Mouse (Mus musculus) left cerebral cortex, adult 2 months (tissue): Measurements from ENCODE around the gene Cyp2d22. TPM values are rescaled to one million over a fixed set of nuclear protein-coding genes. Genes with fewer than 3 reads are reported as not detected.

Experiments used
- DNase-seq, 2 experiments: peaks; one replicate each; pipeline ENCODE4 v3.0.0; 2021 to 2022; ENCODE audit warnings: low spot score in 2 of 2, mixed read lengths in 1 of 2; ENCODE audit errors: extremely low spot score in 1 of 2
- H3K27ac ChIP-seq: fragments of 200-600 bp; 2 replicates; pipeline ENCODE4 v1.8.1; 2022
- H3K4me3 ChIP-seq: fragments of 200-600 bp; 2 replicates; pipeline ENCODE4 v1.8.1; 2022
- CTCF ChIP-seq: fragments of 200-600 bp; IDR thresholded peaks from 2 replicates; pipeline ENCODE4 v1.8.1; 2022; ENCODE audit warnings: antibody characterized with exemption, mild to moderate bottlenecking, moderate library complexity
- intact Hi-C: fragments of 180-260 bp; cut with DNase I; formaldehyde crosslinking; loops from one replicate; pipeline ENCODE4 v1.15.1; 2025
- total RNA-seq, 2 experiments: library from RNA; stranded (reverse); gene quantifications; 2 replicates each; pipeline ENCODE4 v1.2.3; 2021

Gene Cyp2d22
- total RNA-seq, 2 experiments from 2014 or later, result 30.6 to 37.2 TPM

DNA sequence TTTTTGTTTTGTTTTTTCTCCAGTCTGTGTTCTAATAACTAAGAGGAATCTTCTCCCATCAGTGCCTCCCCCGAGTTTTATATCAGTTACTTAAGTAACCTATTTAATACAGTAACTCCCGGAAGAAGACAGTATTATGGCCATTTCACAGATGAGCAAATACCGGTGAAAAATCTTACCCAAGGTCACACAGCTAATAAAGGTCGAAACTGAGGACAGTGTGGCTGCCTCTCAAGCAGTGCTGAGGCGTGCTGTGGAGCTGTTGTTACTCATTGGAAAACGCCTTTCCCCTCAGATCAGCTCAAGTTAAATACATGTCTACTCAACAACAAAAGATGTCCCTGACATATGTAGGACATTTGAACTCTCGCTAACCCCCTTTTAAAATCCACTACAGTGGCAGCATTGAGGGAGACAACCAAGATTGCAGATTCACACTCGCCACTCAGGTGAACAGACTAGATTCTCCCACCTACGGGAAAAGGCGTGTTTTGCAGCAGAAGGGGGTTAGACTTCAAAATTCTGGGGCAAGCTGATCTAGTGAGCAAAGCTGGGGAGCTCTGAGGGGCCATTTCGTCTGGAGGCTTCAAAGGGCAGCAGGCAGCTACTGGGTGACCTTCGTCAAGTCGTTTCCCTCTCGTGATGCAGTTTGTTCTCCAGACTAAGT is 26.8 kb downstream of the Cyp2d22 start:
- intact Hi-C loops, result loop anchor here (2.0 kb wide), 1 partner anchor 86 kb away; no protein-coding TSS in a partner anchor
- Histone ChIP-seq H3K27ac (peak overlapping the region; percentile 98), H3K4me3 (peak overlapping the region; percentile 70)
- peak in 1 of 2 experiments; percentile 24 for DNase-seq
- no peak for TF ChIP-seq CTCF

DNA sequence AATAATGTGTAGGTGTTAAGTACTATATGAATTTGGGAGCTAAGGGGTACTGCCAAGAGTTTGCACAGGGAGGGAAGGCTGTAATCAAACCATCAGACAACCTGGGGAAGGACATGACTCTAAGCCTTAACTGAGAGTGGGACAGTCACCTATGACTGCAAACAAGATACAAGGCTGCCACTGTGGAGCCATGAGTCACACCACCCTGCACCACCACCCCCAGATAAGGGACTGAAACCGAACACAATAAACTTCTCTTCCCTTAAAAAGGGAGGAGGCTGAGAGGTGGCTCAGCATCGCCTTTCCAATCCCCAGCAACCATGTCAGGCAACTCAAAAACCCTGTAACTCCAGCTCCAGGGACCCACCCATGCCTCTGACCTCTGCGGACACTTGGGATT is 28.6 kb downstream of the Cyp2d22 start:
- TF ChIP-seq CTCF, result no peak
- Histone ChIP-seq H3K4me3 (no peak overlapping the region), H3K27ac (no peak overlapping the region)
- no peak for DNase-seq
- intact Hi-C loops, result no loop called here

DNA sequence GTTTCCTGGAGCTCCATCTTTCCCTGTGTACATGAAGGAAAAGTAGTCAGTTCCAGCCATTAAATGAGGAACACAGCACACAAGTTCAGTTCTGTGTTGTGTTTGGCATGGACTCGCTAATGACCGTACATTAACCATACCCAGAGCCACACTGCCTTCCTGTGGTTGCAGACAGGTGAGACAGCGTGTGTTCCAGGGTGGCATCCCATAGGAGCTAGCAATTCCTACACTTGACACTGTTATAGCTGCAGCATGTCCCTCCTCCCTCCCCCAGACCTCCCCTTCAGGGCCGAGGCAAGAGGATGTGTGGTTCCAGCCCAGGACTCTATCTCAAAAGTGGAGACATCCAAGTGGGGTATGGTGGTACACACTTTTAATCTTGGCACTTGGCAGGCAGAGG is 29.7 kb downstream of the Cyp2d22 start:
- DNase-seq, result no peak
- Histone ChIP-seq H3K27ac (no peak overlapping the region), H3K4me3 (no peak overlapping the region)
- intact Hi-C loops, result no loop called here
- TF ChIP-seq CTCF, result no peak

DNA sequence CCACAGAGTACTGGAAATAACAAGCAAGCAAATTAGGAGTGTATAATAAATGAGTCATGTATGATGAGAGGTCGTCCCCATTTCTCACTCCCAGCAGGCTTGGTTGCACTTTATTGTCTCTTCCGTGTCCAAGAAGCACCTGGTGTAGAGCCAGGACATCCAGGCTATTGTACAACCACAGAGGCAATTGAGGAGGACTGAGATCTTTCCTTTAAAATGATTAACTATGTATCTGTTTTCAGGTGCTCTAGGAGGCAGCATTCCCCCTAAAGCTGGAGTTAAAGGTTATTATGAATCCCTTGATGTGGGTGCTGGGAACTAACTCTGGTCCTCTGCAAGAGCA is 31.1 kb downstream of the Cyp2d22 start:
- intact Hi-C loops, result no loop called here
- no peak for DNase-seq
- Histone ChIP-seq H3K27ac (no peak overlapping the region), H3K4me3 (no peak overlapping the region)
- no peak for TF ChIP-seq CTCF

DNA sequence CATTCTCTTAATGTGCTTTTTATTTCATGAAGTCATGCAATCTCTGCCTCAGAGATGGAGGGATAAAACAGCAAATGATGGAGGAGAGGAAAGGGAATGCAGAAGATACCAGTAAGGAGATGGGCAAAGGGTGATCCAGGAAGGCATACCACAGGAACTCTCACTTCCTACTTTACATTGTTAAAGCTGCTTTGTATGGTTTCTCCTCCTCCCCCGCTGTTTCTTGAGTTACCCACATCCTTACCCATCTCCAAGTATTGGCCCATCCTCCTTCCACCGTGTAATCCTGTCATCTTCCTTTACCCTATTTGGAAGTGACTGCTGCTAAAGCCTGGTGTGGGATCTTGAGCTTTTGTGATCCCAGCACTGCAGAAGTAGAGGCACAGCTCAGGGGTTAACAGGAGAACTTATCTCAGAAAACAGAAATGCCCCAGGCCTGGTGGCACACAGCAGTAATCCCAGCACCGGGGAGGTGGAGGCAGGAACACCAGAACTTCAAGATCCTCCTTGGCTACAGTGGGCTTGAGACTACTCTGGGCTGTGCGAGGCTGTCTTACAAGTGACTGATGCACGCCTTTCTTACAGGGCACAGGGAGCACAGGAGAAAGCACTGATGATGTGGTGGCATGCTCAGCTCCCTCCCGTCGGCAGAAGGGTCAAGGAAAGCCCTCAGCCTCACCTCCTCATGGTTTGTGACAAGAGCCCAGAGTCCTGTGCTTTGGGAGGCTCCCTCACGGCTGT is 31.6 kb downstream of the Cyp2d22 start:
- intact Hi-C loops, result no loop called here
- H3K4me3 ChIP-seq, result no peak overlapping the region
- no peak overlapping the region for H3K27ac ChIP-seq
- no peak for DNase-seq
- TF ChIP-seq CTCF, result no peak

DNA sequence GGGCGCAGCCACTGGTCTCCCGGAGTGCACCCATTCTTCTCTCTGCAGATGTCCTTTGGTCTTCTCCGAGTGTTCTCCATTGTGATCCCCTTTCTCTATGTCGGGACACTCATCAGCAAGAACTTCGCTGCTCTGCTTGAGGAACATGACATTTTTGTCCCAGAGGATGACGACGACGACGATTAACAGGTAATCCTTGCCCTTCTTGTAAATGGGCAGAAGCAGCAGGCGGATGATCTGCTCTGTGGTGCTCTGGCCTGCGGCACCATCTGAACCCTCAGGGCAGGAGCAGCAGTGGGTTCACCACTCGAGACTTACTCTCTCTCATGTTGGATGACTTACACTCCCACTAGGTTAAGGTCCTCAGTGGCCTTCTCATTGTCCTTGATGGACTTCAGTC is 32.2 kb downstream of the Cyp2d22 start:
- DNase-seq, result no peak
- TF ChIP-seq CTCF, result no peak
- no peak overlapping the region for H3K27ac ChIP-seq
- intact Hi-C loops, result loop anchor here (2.0 kb wide), 1 partner anchor 73 kb away; the partner anchor contains the start of gene Sept3
- H3K4me3 ChIP-seq, result no peak overlapping the region

DNA sequence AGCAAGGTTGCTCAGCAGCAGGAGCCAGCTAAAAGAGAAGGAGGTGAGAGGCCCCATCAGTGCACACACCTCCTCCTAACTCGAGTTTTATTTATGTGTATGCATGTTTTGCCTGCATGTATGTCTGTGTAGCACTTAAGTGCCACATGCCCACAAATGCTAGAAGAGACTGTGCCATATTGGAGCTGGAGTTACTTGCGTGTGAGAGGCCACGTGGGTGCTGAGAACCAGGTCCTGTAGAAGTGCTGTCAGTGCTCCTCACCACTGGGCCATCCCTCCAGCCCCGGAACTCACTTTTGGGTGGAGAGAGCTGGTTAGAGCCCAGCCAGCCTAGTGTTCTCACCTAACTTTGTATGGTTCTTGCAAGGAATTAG is 32.8 kb downstream of the Cyp2d22 start:
- H3K27ac ChIP-seq, result peak overlapping the region; percentile 94
- intact Hi-C loops, result loop anchor here (2.0 kb wide), 1 partner anchor 72 kb away; the partner anchor contains the start of gene Sept3
- DNase-seq, result no peak
- H3K4me3 ChIP-seq, result peak overlapping the region; percentile 91
- no peak for TF ChIP-seq CTCF

DNA sequence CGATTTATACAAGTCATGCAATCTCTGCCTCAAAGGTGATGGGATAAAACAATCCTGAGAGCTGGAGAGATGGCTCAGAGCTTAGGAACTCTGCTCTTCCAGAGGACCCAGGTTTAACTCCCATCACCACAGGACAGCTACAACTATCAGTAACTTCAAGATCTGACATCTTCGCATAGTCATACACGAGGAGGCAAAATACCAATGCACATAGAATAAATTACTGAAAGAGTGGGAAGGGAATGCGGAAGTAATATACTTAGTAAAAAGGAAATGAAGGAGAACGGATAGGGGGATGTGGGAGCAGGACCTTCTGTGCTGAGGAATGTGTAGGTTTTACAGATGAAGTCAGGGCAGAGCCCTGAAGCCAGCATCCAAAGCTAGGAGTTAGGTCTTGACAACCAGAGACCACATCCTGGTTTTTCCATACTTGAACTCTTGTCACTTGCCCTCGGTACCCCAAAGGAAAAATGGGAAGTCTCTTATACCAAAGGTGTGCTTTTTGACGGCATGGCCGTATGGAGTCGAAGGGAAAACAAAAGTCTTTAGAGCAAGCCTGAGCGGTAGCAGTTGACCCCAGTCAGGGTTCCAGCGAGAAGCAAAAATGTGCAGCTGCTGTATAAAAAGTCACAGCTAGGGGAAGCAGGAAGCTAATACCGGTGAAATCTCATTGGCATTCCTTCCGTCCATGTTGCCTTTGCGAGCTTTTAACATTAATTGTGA is 33.3 kb downstream of the Cyp2d22 start:
- DNase-seq, result no peak
- peak overlapping the region; percentile 94 for H3K27ac ChIP-seq
- TF ChIP-seq CTCF, result no peak; the same call in 1 of the 2 replicates
- intact Hi-C loops, result loop anchor here (2.0 kb wide), 1 partner anchor 72 kb away; the partner anchor contains the start of gene Sept3
- H3K4me3 ChIP-seq, result peak overlapping the region; percentile 91

DNA sequence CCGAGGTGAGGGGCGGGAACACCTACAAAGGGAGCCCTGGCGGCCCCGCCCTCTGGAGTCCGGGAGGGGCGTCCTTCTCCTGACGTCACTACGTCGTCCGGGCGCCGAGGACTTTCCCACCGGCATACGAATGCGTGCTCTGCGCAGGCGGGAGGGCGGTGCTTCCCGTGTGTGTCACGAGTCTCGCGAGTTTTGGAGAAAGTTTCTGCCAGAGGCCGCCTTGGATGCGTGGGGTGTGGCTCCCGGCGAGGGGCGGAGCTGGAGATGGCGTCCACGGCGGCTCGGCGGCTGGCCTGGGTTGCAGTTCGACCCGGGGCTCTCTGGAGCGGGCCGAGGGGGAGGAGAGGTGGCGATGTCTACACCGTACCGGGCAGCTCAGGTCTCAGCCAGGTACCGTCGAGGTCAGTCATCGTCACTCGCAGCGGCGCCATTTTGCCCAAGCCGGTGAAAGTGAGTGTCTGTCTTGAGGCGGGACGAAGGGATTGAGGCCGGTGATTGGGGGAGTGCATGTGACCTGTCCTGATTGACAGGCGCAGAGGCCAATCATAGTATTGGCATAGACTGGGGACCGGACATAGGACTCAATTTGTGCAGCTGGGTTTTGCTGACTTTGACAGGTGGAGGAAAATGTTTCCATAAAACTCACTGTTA is 34.1 kb downstream of the Cyp2d22 start:
- Histone ChIP-seq H3K27ac (peak overlapping the region; percentile 94), H3K4me3 (peak overlapping the region; percentile 91)
- TF ChIP-seq CTCF, result no peak
- intact Hi-C loops, result loop anchor here (2.0 kb wide), 1 partner anchor 71 kb away; the partner anchor contains the start of gene Sept3
- peak; percentile 96 to 98 for DNase-seq

DNA sequence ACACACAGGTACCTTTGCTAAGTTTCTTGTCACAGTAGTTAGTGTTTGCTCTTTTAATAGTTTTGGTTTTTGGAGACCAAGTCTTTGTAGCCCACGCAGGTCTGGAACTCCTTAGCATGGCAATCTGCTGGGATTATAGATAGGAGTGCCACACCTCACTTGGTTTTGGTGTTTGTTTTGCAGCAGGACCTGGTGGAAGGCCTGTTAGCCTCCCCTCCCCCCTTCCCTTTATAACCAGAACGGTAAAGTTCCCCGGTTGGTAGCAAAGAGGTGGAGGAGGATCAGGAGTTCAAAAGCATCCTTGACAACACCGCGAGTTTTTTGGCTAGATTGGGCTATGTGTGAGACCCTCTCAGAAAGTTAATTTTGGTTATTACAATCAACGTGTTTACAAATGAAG is 35.1 kb downstream of the Cyp2d22 start:
- no peak for TF ChIP-seq CTCF
- Histone ChIP-seq H3K4me3 (no peak overlapping the region), H3K27ac (no peak overlapping the region)
- intact Hi-C loops, result no loop called here
- no peak for DNase-seq

DNA sequence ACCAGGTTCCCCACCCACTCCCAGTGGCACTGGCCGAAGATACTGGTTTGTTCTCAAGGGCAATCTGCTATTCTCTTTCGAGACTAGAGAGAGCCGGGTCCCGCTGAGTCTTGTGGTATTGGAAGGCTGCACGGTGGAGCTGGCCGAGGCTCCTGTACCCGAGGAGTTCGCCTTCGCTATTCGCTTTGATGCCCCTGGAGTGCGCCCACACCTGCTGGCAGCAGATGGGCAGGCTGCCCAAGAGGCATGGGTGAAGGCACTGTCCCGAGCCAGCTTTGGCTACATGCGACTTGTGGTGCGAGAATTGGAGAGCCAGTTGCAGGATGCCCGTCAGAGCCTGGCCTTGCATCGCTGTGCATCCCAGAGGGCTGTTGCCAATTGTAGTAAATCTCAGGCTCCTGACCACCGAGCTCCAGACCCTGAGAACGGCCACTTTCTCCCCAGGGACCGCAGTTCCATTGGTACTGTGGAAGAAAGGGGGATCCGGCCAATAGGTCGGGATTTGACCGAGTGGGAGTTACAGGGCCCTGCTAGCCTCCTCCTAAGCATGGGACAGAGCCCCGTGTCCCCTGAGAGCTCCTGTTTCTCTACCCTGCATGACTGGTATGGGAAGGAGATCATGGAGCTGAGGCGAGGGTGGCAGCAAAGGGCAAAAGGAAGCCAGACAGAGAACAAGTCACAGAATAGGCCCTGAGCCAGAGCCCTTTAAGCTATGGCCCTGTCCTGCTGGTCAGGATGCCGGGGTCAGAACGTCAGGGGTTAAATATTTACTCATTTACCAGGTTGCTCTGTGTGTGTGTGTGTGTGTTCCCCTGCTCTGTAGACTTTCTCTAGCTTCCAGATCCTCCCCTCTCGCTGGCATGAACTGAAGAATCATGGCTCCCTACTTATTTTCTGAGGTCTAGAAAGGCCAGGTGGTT is 36.4 kb downstream of the Cyp2d22 start:
- Histone ChIP-seq H3K4me3 (no peak overlapping the region), H3K27ac (no peak overlapping the region)
- DNase-seq, result no peak
- intact Hi-C loops, result no loop called here
- TF ChIP-seq CTCF, result no peak
